ENCODE assay signal across 1 mouse cellular context in genomic region chr10:79853860-79854795, GRCm38 (mm10).
TF ChIP-seq lines count a peak whose summit lies in the region.

Gene Ptbp1 (plus strand): TSS chr10:79854427.

TF ChIP-seq in CH12.LX, 34 proteins besides CTCF, POLR2A, EP300 and RAD21 (continued from another document):
- TF ChIP-seq NELFE (IDR thresholded peaks at IDR 0.05; ENCODE audit: low read depth, low read length) (peak; percentile 97), RCOR1 (conservative IDR thresholded peaks at IDR 0.05; ENCODE audit: low read depth, low read length) (0 out of 2 replicates have a peak, but pooled peaks have one; percentile 9)
